Mouse (Mus musculus): ENCODE data around the gene Wasf3. TPM values are rescaled to one million over a fixed set of nuclear protein-coding genes. Genes with fewer than 3 reads are reported as not detected.
"Not testable (repeated sequence)": the region's sequence is repeated elsewhere in the genome, so short reads cannot be mapped to it uniquely, and the experiment has no call there.

Gene Wasf3
- total RNA-seq, 1 experiment = 6.2 TPM

- H3K4me3 ChIP-seq (ENCODE audit: insufficient read depth in 1 of 2, low read depth in 1 of 2, low read length in 2 of 2, poor library complexity in 1 of 2, severe bottlenecking in 1 of 2); H3K9me3 ChIP-seq (ENCODE audit: control insufficient read depth, insufficient read depth, low read depth, low read length); H3K4me1 ChIP-seq (ENCODE audit: control insufficient read depth in 2 of 2, insufficient read depth in 2 of 2, low read length in 2 of 2, poor library complexity in 1 of 2); H3K36me3 ChIP-seq (ENCODE audit: control insufficient read depth, insufficient read depth, low read length, poor library complexity, severe bottlenecking); H3K9ac ChIP-seq (ENCODE audit: insufficient read depth, low read depth, low read length, poor library complexity, severe bottlenecking); DNase-seq (ENCODE audit: low read depth, low spot score); H3K27ac ChIP-seq (ENCODE audit: insufficient read depth, low read depth, low read length, poor library complexity, severe bottlenecking): not testable (repeated sequence)
- in situ Hi-C loops (cut with MboI; ENCODE audit: low sequenced_read_pairs in 2 of 2, unreplicated experiment in 2 of 2) = loop anchor here (25.0 kb wide), 2 partner anchors 104 to 304 kb away; partner anchors contain the start of genes 1700001J03Rik (in 2 of the 2) and Wasf3 (in 1 of the 2)
Observed at GRCm38 (mm10) chr5:146491063-146491462, 106.3 kb downstream of the Wasf3 start, which contains the start of gene Gm6370. Gene Gm6370 (plus strand): TSS chr5:146491363.

- in situ Hi-C loops (cut with MboI; ENCODE audit: low sequenced_read_pairs in 2 of 2, unreplicated experiment in 2 of 2); H3K9ac ChIP-seq (ENCODE audit: insufficient read depth, low read depth, low read length, poor library complexity, severe bottlenecking); H3K9me3 ChIP-seq (ENCODE audit: control insufficient read depth, insufficient read depth, low read depth, low read length); H3K27ac ChIP-seq (ENCODE audit: insufficient read depth, low read depth, low read length, poor library complexity, severe bottlenecking); H3K36me3 ChIP-seq (ENCODE audit: control insufficient read depth, insufficient read depth, low read length, poor library complexity, severe bottlenecking); H3K4me3 ChIP-seq (ENCODE audit: insufficient read depth in 1 of 2, low read depth in 1 of 2, low read length in 2 of 2, poor library complexity in 1 of 2, severe bottlenecking in 1 of 2); H3K4me1 ChIP-seq (ENCODE audit: control insufficient read depth in 2 of 2, insufficient read depth in 2 of 2, low read length in 2 of 2, poor library complexity in 1 of 2); DNase-seq (ENCODE audit: low read depth, low spot score): not testable (repeated sequence)
Observed at GRCm38 (mm10) chr5:146502099-146502498, 117.3 kb downstream of the Wasf3 start, which contains the start of gene 4930449I24Rik. Gene 4930449I24Rik (plus strand): TSS chr5:146502399.

GRCm38 (mm10) chr5:146513823-146514222 is 129.0 kb downstream of the Wasf3 start, which contains the start of gene Gm3402:
Gene Gm3402 (plus strand): TSS chr5:146514123.
- DNase-seq (ENCODE audit: low read depth, low spot score); H3K4me3 ChIP-seq (ENCODE audit: insufficient read depth in 1 of 2, low read depth in 1 of 2, low read length in 2 of 2, poor library complexity in 1 of 2, severe bottlenecking in 1 of 2); H3K9ac ChIP-seq (ENCODE audit: insufficient read depth, low read depth, low read length, poor library complexity, severe bottlenecking); H3K27ac ChIP-seq (ENCODE audit: insufficient read depth, low read depth, low read length, poor library complexity, severe bottlenecking); in situ Hi-C loops (cut with MboI; ENCODE audit: low sequenced_read_pairs in 2 of 2, unreplicated experiment in 2 of 2); H3K9me3 ChIP-seq (ENCODE audit: control insufficient read depth, insufficient read depth, low read depth, low read length); H3K4me1 ChIP-seq (ENCODE audit: control insufficient read depth in 2 of 2, insufficient read depth in 2 of 2, low read length in 2 of 2, poor library complexity in 1 of 2); H3K36me3 ChIP-seq (ENCODE audit: control insufficient read depth, insufficient read depth, low read length, poor library complexity, severe bottlenecking): not testable (repeated sequence)

Other genes with a start within 250 kb of the Wasf3 start
- gene Gm5565, start 224.4 kb upstream of the Wasf3 start, total RNA-seq (2012; rRNA removed) = not detected in 2 replicates
- gene Gm6309, start 214.3 kb upstream of the Wasf3 start, total RNA-seq (2012; rRNA removed) = not detected in 2 replicates
- not detected in 2 replicates for gene 1700001J03Rik, start 199.7 kb upstream of the Wasf3 start, total RNA-seq (2012; rRNA removed)
- gene Rnf6, start 163.4 kb upstream of the Wasf3 start, total RNA-seq (2012; rRNA removed) = 18.5 and 25.1 TPM in 2 replicates
- gene Cdk8, start 153.8 kb upstream of the Wasf3 start, total RNA-seq (2012; rRNA removed) = 61.7 and 63.9 TPM in 2 replicates
- not detected in 2 replicates for gene Gm6408, start 97.0 kb downstream of the Wasf3 start, total RNA-seq (2012; rRNA removed)
- not detected in 2 replicates for gene Gm6370, start 106.4 kb downstream of the Wasf3 start, total RNA-seq (2012; rRNA removed)
- not detected in 2 replicates for gene 4930449I24Rik, start 117.4 kb downstream of the Wasf3 start, total RNA-seq (2012; rRNA removed)
- gene Gm3402, start 129.1 kb downstream of the Wasf3 start, total RNA-seq (2012; rRNA removed) = not detected in 2 replicates
- not detected in 2 replicates for gene Gm3404, start 140.8 kb downstream of the Wasf3 start, total RNA-seq (2012; rRNA removed)
- gene Gm3409, start 152.7 kb downstream of the Wasf3 start, total RNA-seq (2012; rRNA removed) = not detected in 2 replicates
- gene Gm3415, start 171.2 kb downstream of the Wasf3 start, total RNA-seq (2012; rRNA removed) = not detected in 2 replicates
- 0.37 TPM in 1 of 2 replicates, not detected in the other for gene Gpr12, start 200.3 kb downstream of the Wasf3 start, total RNA-seq (2012; rRNA removed)

Measured in ES-E14 (cell line).